Mouse (Mus musculus) heart, embryonic 11.5 days (tissue): Measurements from ENCODE around the gene Cyren. TPM values are rescaled to one million over a fixed set of nuclear protein-coding genes. Genes with fewer than 3 reads are reported as not detected.

ENCODE experiments used
- ATAC-seq: fragments of 200-750 bp; cut with Nextera tagmentation; replicated peaks from 2 replicates; pipeline ENCODE4 v1.8.0; 2017; ENCODE audit warnings: moderate library complexity; ENCODE audit not compliant: insufficient number of reproducible peaks, low FRiP score, low TSS enrichment
- H3K27ac ChIP-seq: fragments of 300-500 bp; sonication (generic); 2 replicates; pipeline ENCODE4 v1.5.1; 2014; ENCODE audit warnings: mild to moderate bottlenecking, low read depth, low read length
- H3K27me3 ChIP-seq: fragments of 300-500 bp; sonication (generic); 2 replicates; pipeline ENCODE4 v1.6.1; 2014; ENCODE audit warnings: mild to moderate bottlenecking, low read length, mixed read lengths; ENCODE audit not compliant: control insufficient read depth, insufficient read depth
- H3K36me3 ChIP-seq: fragments of 300-500 bp; sonication (generic); 2 replicates; pipeline ENCODE4 v1.6.1; 2014; ENCODE audit warnings: mild to moderate bottlenecking, low read length, moderate library complexity, mixed read lengths; ENCODE audit not compliant: control insufficient read depth, insufficient read depth
- H3K4me1 ChIP-seq: fragments of 300-500 bp; sonication (generic); 2 replicates; pipeline ENCODE4 v1.6.1; 2014; ENCODE audit warnings: low read length; ENCODE audit not compliant: control insufficient read depth, insufficient read depth
- H3K4me2 ChIP-seq: fragments of 300-500 bp; sonication (generic); 2 replicates; pipeline ENCODE4 v1.6.1; 2014; ENCODE audit warnings: mild to moderate bottlenecking, moderate library complexity
- H3K4me3 ChIP-seq: fragments of 300-500 bp; sonication (generic); 2 replicates; pipeline ENCODE4 v1.5.1; 2014; ENCODE audit warnings: low read depth, low read length
- H3K9ac ChIP-seq: fragments of 300-500 bp; sonication (generic); 2 replicates; pipeline ENCODE4 v1.6.1; 2014; ENCODE audit warnings: mild to moderate bottlenecking, low read depth, low read length, moderate library complexity
- H3K9me3 ChIP-seq: fragments of 300-500 bp; sonication (generic); replicated peaks from 2 replicates; pipeline ENCODE4 v1.6.1; 2016; ENCODE audit warnings: low read length; ENCODE audit not compliant: control insufficient read depth
- WGBS: fragments of 180-500 bp; shearing (Covaris S2); extraction: QIAGEN DNeasy Blood & Tissue Kit; methylation state at CpG from one replicate; pipeline ENCODE4 v1.1.7; 2014; ENCODE audit not compliant: insufficient replicate concordance; 5-methylcytosine and 5-hydroxymethylcytosine counted together
- polyA plus RNA-seq: library from polyadenylated mRNA; unstranded; fragments of >200 nt; fragmentation: Nextera tagmentation; extraction: Ambion mirVana; gene quantifications from 2 replicates; pipeline ENCODE4 v1.2.1, GENCODE M21; 2014

Cyren gene
- polyA plus RNA-seq, 1 experiment from 2014 or later, result 11.2 TPM

DNA sequence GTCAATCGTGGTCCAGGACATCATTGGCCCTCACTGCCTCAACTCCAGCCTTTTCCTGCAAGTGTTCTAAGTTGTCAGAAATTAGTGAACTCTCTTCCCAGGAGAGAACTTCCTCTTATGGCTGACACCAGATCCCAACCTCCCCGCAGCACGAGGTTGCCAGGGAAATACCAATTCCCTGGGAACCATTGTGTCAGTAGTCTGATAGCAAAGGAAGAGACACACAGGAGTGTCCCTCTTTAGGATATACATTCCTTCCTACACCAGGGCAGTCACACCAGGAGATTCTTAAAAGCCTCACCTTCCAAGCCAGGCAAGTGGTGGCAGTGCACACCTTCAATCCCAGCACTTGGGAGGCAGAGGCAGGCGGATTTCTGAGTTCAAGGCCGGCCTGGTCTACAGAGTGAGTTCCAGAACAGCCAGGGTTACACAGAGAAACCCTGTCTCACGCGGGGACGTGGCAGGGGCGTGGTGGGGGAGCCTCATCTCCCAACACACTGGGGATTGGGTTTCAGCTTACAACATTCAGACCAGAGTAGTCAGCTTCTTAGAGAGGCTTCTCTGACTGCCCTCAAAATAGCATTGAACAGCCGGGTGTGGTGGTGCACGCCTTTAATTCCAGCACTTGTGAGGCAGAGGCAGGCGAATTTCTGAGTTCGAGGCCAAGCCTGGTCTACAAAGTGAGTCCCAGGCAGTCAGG is 35.6 kb upstream of the Cyren start:
- Histone ChIP-seq H3K4me1 (peaks cover 11% of the 10 kb centered on the region), H3K36me3 (no peaks in the 10 kb centered on the region), H3K9me3 (no peaks in the 10 kb centered on the region), H3K4me3 (no peak overlapping the region), H3K4me2 (no peak overlapping the region), H3K27ac (no peak overlapping the region), H3K9ac (no peak overlapping the region), H3K27me3 (no peaks in the 10 kb centered on the region)
- WGBS, result 82% methylated on average over 13 of the region's 13 CpGs
- no peak for ATAC-seq

DNA sequence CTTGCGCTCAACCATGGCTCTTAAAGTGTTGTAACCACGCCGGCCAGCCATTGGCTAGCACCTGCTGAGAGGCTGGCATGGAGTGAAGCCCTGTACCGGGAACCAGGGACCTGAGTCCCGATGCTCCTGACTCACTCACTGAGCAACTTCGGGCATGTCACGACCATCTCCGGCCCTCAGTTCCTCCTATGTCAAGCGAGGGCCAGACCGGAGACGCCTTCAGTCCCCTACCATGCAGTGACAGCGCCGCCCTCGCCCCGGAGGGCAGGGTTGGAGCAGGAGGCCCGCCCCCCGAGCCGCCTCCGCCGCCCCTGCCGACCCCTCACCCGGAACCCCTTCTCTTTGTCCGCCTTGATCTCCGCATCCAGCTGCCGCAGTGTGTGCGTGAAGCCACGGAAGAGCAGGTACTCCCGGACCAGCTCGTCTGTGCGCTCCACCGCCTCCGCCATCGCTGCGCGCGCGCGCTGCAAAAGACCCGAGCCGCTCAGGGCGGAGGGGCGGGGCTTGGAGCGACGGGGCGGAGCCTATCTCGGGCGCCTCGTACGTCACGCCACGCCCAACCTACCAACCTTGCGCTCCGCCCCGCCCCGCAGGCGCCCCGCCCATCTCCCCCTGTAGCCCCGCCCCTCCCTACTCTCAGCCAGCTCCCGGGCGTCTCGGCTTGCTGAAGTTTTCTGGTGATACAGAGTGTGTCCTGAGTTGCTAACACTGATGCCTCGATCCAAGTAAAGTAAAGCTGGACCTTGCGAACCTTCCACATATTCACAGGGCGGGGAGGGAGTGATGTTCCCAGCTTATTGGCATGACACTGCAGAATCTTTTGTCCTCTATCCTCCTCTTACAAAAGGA is 32.7 kb upstream of the Cyren start, which contains the start of gene Wdr91:
Wdr91 (minus strand) TSS at position 506 of the 849 bp plus-strand sequence.
- H3K4me1 ChIP-seq, result peaks cover 18% of the 10 kb centered on the region
- WGBS, result under 1% methylated on average over 61 of the region's 64 CpGs
- peak; percentile 89 for ATAC-seq
- peak within 1 kb of the TSS; percentile 88 for H3K4me3 ChIP-seq
- H3K27me3 ChIP-seq, result no peaks in the 10 kb centered on the region
- H3K9me3 ChIP-seq, result no peaks in the 10 kb centered on the region
- H3K27ac ChIP-seq, result peak within 1 kb of the TSS; percentile 89
- H3K4me2 ChIP-seq, result peak within 1 kb of the TSS; percentile 84
- H3K36me3 ChIP-seq, result peaks cover 11% of the 10 kb centered on the region; the same call in 1 of the 2 replicates
- H3K9ac ChIP-seq, result peak within 1 kb of the TSS; percentile 84

DNA sequence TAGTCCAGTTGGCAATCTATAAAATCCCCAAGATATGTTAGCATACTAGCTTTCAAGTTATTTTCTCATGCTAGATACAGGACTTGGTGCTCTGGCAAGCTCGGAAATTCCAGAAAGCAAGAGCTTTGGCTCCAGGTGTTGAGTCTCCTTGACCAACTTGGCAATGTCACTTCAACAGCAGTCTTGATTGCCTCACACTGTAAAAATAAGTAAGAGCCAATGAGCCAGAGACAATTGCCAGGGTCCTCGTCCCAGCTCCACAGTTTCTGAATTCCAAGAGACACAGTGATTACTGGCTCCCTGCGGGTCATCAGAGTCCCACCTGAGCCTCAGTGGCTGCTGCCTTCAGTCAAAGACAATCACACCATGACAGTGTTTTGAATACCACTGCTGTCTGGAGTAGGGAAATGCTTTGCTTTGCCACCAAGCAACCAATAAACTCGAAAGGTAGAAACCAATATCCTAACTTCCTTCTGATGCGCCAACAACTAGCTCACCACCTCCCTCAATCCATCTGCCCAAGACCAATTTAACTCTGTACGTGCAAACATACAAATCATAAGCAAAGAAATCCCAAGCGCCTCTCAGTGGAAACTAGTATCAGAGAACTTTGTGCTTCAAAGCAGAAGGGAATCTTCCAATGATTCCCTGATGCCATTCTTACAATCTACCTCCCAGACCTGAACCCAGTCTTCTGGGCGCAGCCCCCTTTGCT is 31.9 kb upstream of the Cyren start:
- H3K9ac ChIP-seq, result peak overlapping the region; percentile 84
- 42% methylated on average over 8 of the region's 8 CpGs for WGBS
- ATAC-seq, result no peak
- H3K36me3 ChIP-seq, result peaks cover 12% of the 10 kb centered on the region; the same call in 1 of the 2 replicates
- peak overlapping the region; percentile 84 for H3K4me2 ChIP-seq
- H3K27me3 ChIP-seq, result no peaks in the 10 kb centered on the region
- H3K9me3 ChIP-seq, result no peaks in the 10 kb centered on the region
- H3K4me1 ChIP-seq, result peaks cover 18% of the 10 kb centered on the region
- H3K4me3 ChIP-seq, result peak overlapping the region; percentile 88
- H3K27ac ChIP-seq, result 0 out of 2 replicates have a peak overlapping the region, but pooled peaks have one; percentile 89

DNA sequence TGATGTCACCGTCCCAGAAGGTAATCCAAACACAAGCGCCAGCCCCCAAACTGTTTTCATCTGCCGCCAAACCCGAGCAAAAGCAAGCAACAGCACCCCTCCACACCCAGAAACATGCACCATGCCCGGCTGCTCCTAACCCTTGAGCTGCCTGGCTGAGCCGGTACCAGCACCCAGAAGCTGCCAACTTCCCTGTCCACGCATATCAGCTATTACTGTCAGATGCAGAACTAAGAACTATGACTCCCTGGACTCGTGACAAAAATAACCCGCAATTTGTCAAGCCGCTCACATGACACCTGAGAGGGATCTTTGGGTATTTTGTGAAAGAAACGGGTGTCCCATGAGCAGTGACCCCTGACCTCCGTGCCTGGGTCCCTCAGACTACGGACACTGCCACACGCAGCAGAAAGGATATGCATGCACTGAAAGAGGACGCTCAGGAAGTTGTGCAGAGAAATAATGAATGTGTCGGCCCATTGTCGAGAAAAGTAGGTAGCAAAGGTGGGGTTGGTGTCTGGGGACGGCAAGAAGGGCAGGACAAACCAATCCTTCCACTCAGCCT is 29.9 kb upstream of the Cyren start:
- H3K27ac ChIP-seq, result peak overlapping the region; percentile 57; the same call in 1 of the 2 replicates
- peak overlapping the region; percentile 45 for H3K4me2 ChIP-seq
- peaks cover 13% of the 10 kb centered on the region; the same call in 1 of the 2 replicates for H3K36me3 ChIP-seq
- H3K9ac ChIP-seq, result peak overlapping the region; percentile 22; the same call in 1 of the 2 replicates
- H3K27me3 ChIP-seq, result no peaks in the 10 kb centered on the region
- WGBS, result 79% methylated on average over 18 of the region's 18 CpGs
- no peaks in the 10 kb centered on the region for H3K9me3 ChIP-seq
- no peak overlapping the region for H3K4me3 ChIP-seq
- H3K4me1 ChIP-seq, result peaks cover 37% of the 10 kb centered on the region
- no peak for ATAC-seq

DNA sequence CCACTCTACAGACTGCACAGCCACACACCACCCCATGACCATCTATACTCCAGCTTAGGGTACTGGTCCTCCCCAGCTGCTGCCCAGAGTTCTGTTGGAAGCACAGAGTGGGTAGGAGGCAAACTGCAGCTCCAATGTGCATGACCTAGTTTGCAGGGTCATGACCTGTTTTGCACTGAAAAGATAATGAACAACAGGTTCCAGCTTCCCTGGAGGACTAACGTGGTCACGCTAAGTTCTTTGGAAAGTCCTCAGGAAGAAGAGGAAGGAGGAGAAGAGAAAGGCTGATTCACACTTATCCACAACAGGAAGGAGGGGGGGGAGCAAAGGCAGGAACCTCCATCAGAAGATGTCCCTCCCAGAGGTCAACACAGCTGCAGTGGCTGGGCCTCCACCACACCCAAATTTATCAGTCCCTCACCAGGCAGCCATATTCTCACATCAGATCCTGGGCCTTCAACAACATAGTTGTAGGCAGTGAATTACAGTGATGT is 29.3 kb upstream of the Cyren start:
- Histone ChIP-seq H3K27ac (peak overlapping the region; percentile 57; the same call in 1 of the 2 replicates), H3K9me3 (no peaks in the 10 kb centered on the region), H3K4me1 (peaks cover 43% of the 10 kb centered on the region), H3K4me2 (peak overlapping the region; percentile 45), H3K27me3 (no peaks in the 10 kb centered on the region), H3K9ac (peak overlapping the region; percentile 46; the same call in 1 of the 2 replicates), H3K4me3 (no peak overlapping the region), H3K36me3 (peaks cover 13% of the 10 kb centered on the region; the same call in 1 of the 2 replicates)
- ATAC-seq, result peak; percentile 46
- WGBS, result 53% methylated on average over 2 of the region's 2 CpGs

DNA sequence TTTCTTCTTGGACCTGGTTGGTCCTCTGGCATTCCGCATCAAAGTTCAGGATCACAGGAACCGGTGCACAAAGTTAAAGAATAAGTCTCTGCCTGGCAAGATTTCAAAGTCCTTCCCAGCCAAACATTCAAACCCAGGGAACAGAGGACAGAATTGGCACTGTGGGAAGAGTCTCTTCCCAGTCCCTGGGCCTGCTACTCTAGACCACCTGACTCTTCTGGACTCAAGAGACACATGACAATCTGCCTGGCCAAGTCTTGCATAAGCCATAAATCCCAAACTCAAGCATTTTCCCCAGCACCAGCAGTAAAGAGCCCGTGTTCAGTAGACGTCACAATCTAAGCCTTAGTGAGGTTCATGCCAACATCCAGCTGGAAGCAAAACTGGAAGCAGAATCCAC is 28.8 kb upstream of the Cyren start:
- Histone ChIP-seq H3K27me3 (no peaks in the 10 kb centered on the region), H3K4me3 (no peak overlapping the region), H3K4me1 (peaks cover 48% of the 10 kb centered on the region), H3K9me3 (no peaks in the 10 kb centered on the region), H3K27ac (0 out of 2 replicates have a peak overlapping the region, but pooled peaks have one; percentile 54), H3K36me3 (peaks cover 13% of the 10 kb centered on the region; the same call in 1 of the 2 replicates), H3K9ac (no peak overlapping the region), H3K4me2 (peak overlapping the region; percentile 35; the same call in 1 of the 2 replicates)
- WGBS, result 84% methylated on average over 4 of the region's 4 CpGs
- no peak for ATAC-seq

DNA sequence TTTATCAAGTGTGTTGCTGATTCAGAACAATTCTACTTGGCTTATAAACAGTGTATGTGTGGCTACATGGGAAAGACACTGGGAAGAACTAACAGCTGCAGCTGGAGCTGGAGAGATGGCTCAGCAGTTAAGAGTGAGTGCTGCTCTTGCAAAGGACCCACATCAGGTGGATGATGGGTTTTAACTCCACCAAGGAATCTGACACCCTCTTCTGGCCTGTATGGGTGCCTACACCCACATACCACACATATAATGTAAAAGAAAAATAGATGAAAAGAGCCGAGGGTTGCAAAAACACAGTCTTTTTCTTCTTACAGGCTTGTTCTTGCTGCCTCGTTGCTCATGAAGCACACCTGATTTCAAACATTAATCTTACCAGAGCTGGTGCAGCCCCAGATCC is 28.3 kb upstream of the Cyren start:
- Histone ChIP-seq H3K9ac (no peak overlapping the region), H3K4me1 (peaks cover 48% of the 10 kb centered on the region)

More for the DNA sequence above, 28.3 kb upstream of the Cyren start:
- H3K27me3 ChIP-seq, result no peaks in the 10 kb centered on the region
- H3K36me3 ChIP-seq, result peaks cover 13% of the 10 kb centered on the region; the same call in 1 of the 2 replicates
- H3K4me3 ChIP-seq, result no peak overlapping the region
- H3K4me2 ChIP-seq, result no peak overlapping the region
- ATAC-seq, result no peak
- H3K9me3 ChIP-seq, result no peaks in the 10 kb centered on the region
- H3K27ac ChIP-seq, result no peak overlapping the region
- 57% methylated on average over 2 of the region's 2 CpGs for WGBS
